Mouse (Mus musculus): ENCODE measurements around the gene Hmgcs2. TPM values are rescaled to one million over a fixed set of nuclear protein-coding genes. Genes with fewer than 3 reads are reported as not detected.

Hmgcs2 gene
- polyA plus RNA-seq, 1 experiment: 8.8 TPM

GRCm38 (mm10) chr3:98254656-98255583 lies 25.3 kb upstream of the Hmgcs2 start:
- DNase-seq: no peak
- H3K4me3 ChIP-seq (ENCODE audit: control insufficient read depth, insufficient read depth, low read length): no peak overlapping the region
- 87% methylated on average over 8 of the region's 8 CpGs for WGBS
- H3K36me3 ChIP-seq (ENCODE audit: control insufficient read depth, insufficient read depth, low read length): no peaks in the 10 kb centered on the region
- no peaks in the 10 kb centered on the region for H3K27me3 ChIP-seq (ENCODE audit: control insufficient read depth, insufficient read depth, low read length)
- no peak for TF ChIP-seq CTCF (IDR thresholded peaks at IDR 0.05; ENCODE audit: borderline replicate concordance, control insufficient read depth, extremely low read depth, insufficient read depth, low read length, poor library complexity)
- no peak for TF ChIP-seq POLR2A (IDR thresholded peaks at IDR 0.05; ENCODE audit: control insufficient read depth, extremely low read depth, insufficient read depth, low read length, poor library complexity)
- H3K27ac ChIP-seq (ENCODE audit: control insufficient read depth, insufficient read depth, low read length): no peak overlapping the region
- peaks cover 2% of the 10 kb centered on the region; the same call in 1 of the 2 replicates for H3K4me1 ChIP-seq (replicated peaks; ENCODE audit: control insufficient read depth, insufficient read depth, low read length)

- TF ChIP-seq POLR2A (IDR thresholded peaks at IDR 0.05; ENCODE audit: control insufficient read depth, extremely low read depth, insufficient read depth, low read length, poor library complexity): no peak
- TF ChIP-seq CTCF (IDR thresholded peaks at IDR 0.05; ENCODE audit: borderline replicate concordance, control insufficient read depth, extremely low read depth, insufficient read depth, low read length, poor library complexity): no peak
- no peak for DNase-seq
- WGBS: 26% methylated on average over 4 of the region's 4 CpGs
- H3K36me3 ChIP-seq (ENCODE audit: control insufficient read depth, insufficient read depth, low read length): no peaks in the 10 kb centered on the region
- peaks cover 2% of the 10 kb centered on the region; the same call in 1 of the 2 replicates for H3K4me1 ChIP-seq (replicated peaks; ENCODE audit: control insufficient read depth, insufficient read depth, low read length)
- no peak overlapping the region for H3K4me3 ChIP-seq (ENCODE audit: control insufficient read depth, insufficient read depth, low read length)
- H3K27ac ChIP-seq (ENCODE audit: control insufficient read depth, insufficient read depth, low read length): no peak overlapping the region
- H3K27me3 ChIP-seq (ENCODE audit: control insufficient read depth, insufficient read depth, low read length): no peaks in the 10 kb centered on the region
These were observed 21.5 kb upstream of the Hmgcs2 start for GRCm38 (mm10) chr3:98258723-98259122.

- Histone ChIP-seq H3K27ac (ENCODE audit: control insufficient read depth, insufficient read depth, low read length) (no peak overlapping the region), H3K4me1 (replicated peaks; ENCODE audit: control insufficient read depth, insufficient read depth, low read length) (peaks cover 2% of the 10 kb centered on the region; the same call in 1 of the 2 replicates), H3K4me3 (ENCODE audit: control insufficient read depth, insufficient read depth, low read length) (no peak overlapping the region), H3K36me3 (ENCODE audit: control insufficient read depth, insufficient read depth, low read length) (no peaks in the 10 kb centered on the region), H3K27me3 (ENCODE audit: control insufficient read depth, insufficient read depth, low read length) (no peaks in the 10 kb centered on the region)
- DNase-seq: no peak
- TF ChIP-seq CTCF (IDR thresholded peaks at IDR 0.05; ENCODE audit: borderline replicate concordance, control insufficient read depth, extremely low read depth, insufficient read depth, low read length, poor library complexity) (no peak), POLR2A (IDR thresholded peaks at IDR 0.05; ENCODE audit: control insufficient read depth, extremely low read depth, insufficient read depth, low read length, poor library complexity) (no peak)
- 78% methylated on average over 5 of the region's 5 CpGs for WGBS
These were observed 20.9 kb upstream of the Hmgcs2 start for GRCm38 (mm10) chr3:98259271-98259751.

- TF ChIP-seq POLR2A (IDR thresholded peaks at IDR 0.05; ENCODE audit: control insufficient read depth, extremely low read depth, insufficient read depth, low read length, poor library complexity) (no peak), CTCF (IDR thresholded peaks at IDR 0.05; ENCODE audit: borderline replicate concordance, control insufficient read depth, extremely low read depth, insufficient read depth, low read length, poor library complexity) (no peak)
- 92% methylated on average over 3 of the region's 3 CpGs for WGBS
- Histone ChIP-seq H3K27ac (ENCODE audit: control insufficient read depth, insufficient read depth, low read length) (no peak overlapping the region), H3K36me3 (ENCODE audit: control insufficient read depth, insufficient read depth, low read length) (no peaks in the 10 kb centered on the region), H3K27me3 (ENCODE audit: control insufficient read depth, insufficient read depth, low read length) (no peaks in the 10 kb centered on the region), H3K4me1 (replicated peaks; ENCODE audit: control insufficient read depth, insufficient read depth, low read length) (peaks cover 2% of the 10 kb centered on the region; the same call in 1 of the 2 replicates), H3K4me3 (ENCODE audit: control insufficient read depth, insufficient read depth, low read length) (no peak overlapping the region)
- DNase-seq: no peak
These were observed 19.7 kb upstream of the Hmgcs2 start for GRCm38 (mm10) chr3:98260534-98260933.

GRCm38 (mm10) chr3:98261415-98261814 lies 18.8 kb upstream of the Hmgcs2 start:
- no peaks in the 10 kb centered on the region for H3K36me3 ChIP-seq (ENCODE audit: control insufficient read depth, insufficient read depth, low read length)
- H3K4me1 ChIP-seq (replicated peaks; ENCODE audit: control insufficient read depth, insufficient read depth, low read length): peaks cover 2% of the 10 kb centered on the region; the same call in 1 of the 2 replicates
- H3K4me3 ChIP-seq (ENCODE audit: control insufficient read depth, insufficient read depth, low read length): no peak overlapping the region
- no peak for DNase-seq
- H3K27ac ChIP-seq (ENCODE audit: control insufficient read depth, insufficient read depth, low read length): no peak overlapping the region
- WGBS: 95% methylated on average over 4 of the region's 4 CpGs
- no peaks in the 10 kb centered on the region for H3K27me3 ChIP-seq (ENCODE audit: control insufficient read depth, insufficient read depth, low read length)
- TF ChIP-seq POLR2A (IDR thresholded peaks at IDR 0.05; ENCODE audit: control insufficient read depth, extremely low read depth, insufficient read depth, low read length, poor library complexity) (no peak), CTCF (IDR thresholded peaks at IDR 0.05; ENCODE audit: borderline replicate concordance, control insufficient read depth, extremely low read depth, insufficient read depth, low read length, poor library complexity) (no peak)

GRCm38 (mm10) chr3:98262133-98262532 lies 18.1 kb upstream of the Hmgcs2 start:
- Histone ChIP-seq H3K36me3 (ENCODE audit: control insufficient read depth, insufficient read depth, low read length) (no peaks in the 10 kb centered on the region), H3K27ac (ENCODE audit: control insufficient read depth, insufficient read depth, low read length) (no peak overlapping the region)

More at GRCm38 (mm10) chr3:98262133-98262532, 18.1 kb upstream of the Hmgcs2 start:
- no peak for DNase-seq
- WGBS: 97% methylated on average over 2 of the region's 2 CpGs
- Histone ChIP-seq H3K4me1 (replicated peaks; ENCODE audit: control insufficient read depth, insufficient read depth, low read length) (peaks cover 5% of the 10 kb centered on the region), H3K4me3 (ENCODE audit: control insufficient read depth, insufficient read depth, low read length) (no peak overlapping the region), H3K27me3 (ENCODE audit: control insufficient read depth, insufficient read depth, low read length) (no peaks in the 10 kb centered on the region)
- TF ChIP-seq CTCF (IDR thresholded peaks at IDR 0.05; ENCODE audit: borderline replicate concordance, control insufficient read depth, extremely low read depth, insufficient read depth, low read length, poor library complexity): no peak
- TF ChIP-seq POLR2A (IDR thresholded peaks at IDR 0.05; ENCODE audit: control insufficient read depth, extremely low read depth, insufficient read depth, low read length, poor library complexity): no peak
